Mouse (Mus musculus) liver, postnatal 0 days (tissue): ENCODE data around the gene Cabp4. TPM values are rescaled to one million over a fixed set of nuclear protein-coding genes. Genes with fewer than 3 reads are reported as not detected.

Experiments
- ATAC-seq: fragments of 200-750 bp; cut with Nextera tagmentation; 2 replicates; pipeline ENCODE4 v1.8.0; 2017; ENCODE audit warnings: mild to moderate bottlenecking, moderate library complexity
- DNase-seq: peaks from one replicate; pipeline ENCODE4 v3.0.0-alpha.2; 2016
- H3K27ac ChIP-seq: fragments of 300-500 bp; sonication (generic); 2 replicates; pipeline ENCODE4 v1.5.1; 2014; ENCODE audit warnings: antibody characterized with exemption, moderate library complexity, mild to moderate bottlenecking, low read depth
- H3K27me3 ChIP-seq: fragments of 300-500 bp; sonication (generic); 2 replicates; pipeline ENCODE4 v1.6.1; 2014; ENCODE audit warnings: low read length, control low read depth, mixed read lengths; ENCODE audit not compliant: insufficient read depth
- H3K36me3 ChIP-seq: fragments of 300-500 bp; sonication (generic); replicated peaks from 2 replicates; pipeline ENCODE4 v1.6.1; 2014; ENCODE audit warnings: mild to moderate bottlenecking, control low read depth, low read length, moderate library complexity, mixed read lengths; ENCODE audit not compliant: insufficient read depth
- H3K4me1 ChIP-seq: fragments of 300-500 bp; sonication (generic); 2 replicates; pipeline ENCODE4 v1.6.1; 2014; ENCODE audit warnings: antibody characterized with exemption, mild to moderate bottlenecking, control low read depth; ENCODE audit not compliant: insufficient read depth
- H3K4me2 ChIP-seq: fragments of 300-500 bp; sonication (generic); 2 replicates; pipeline ENCODE4 v1.6.1; 2014; ENCODE audit warnings: low read depth, mild to moderate bottlenecking, low read length, moderate library complexity, mixed read lengths
- H3K4me3 ChIP-seq: fragments of 300-500 bp; sonication (generic); 2 replicates; pipeline ENCODE4 v1.5.1; 2014; ENCODE audit warnings: low read depth, low read length
- H3K9ac ChIP-seq: fragments of 300-500 bp; sonication (generic); replicated peaks from 2 replicates; pipeline ENCODE4 v1.6.1; 2014; ENCODE audit warnings: mild to moderate bottlenecking, moderate library complexity
- H3K9me3 ChIP-seq: fragments of 300-500 bp; sonication (generic); 2 replicates; pipeline ENCODE4 v1.6.1; 2016; ENCODE audit warnings: mild to moderate bottlenecking, control low read depth, low read length, mixed read lengths
- CTCF ChIP-seq: sonication (generic); IDR thresholded peaks from 2 replicates; pipeline ENCODE4 v1.5.1; 2016; ENCODE audit warnings: antibody characterized with exemption, low read depth
- EP300 ChIP-seq: IDR thresholded peaks from 2 replicates; pipeline ENCODE4 v1.6.1; 2016; ENCODE audit warnings: antibody characterized with exemption, low read depth, mild to moderate bottlenecking
- WGBS: fragments of 180-500 bp; shearing (Covaris S2); extraction: QIAGEN DNeasy Blood & Tissue Kit; methylation state at CpG from one replicate; pipeline ENCODE4 v1.1.7; 2014; ENCODE audit not compliant: insufficient replicate concordance; 5-methylcytosine and 5-hydroxymethylcytosine counted together
- polyA plus RNA-seq: library from polyadenylated mRNA; unstranded; fragments of >200 nt; fragmentation: Nextera tagmentation; extraction: Ambion mirVana; gene quantifications from 2 replicates; pipeline ENCODE4 v1.2.1, GENCODE M21; 2015

The Cabp4 gene
- polyA plus RNA-seq, 1 experiment from 2014 or later: 0.11 TPM

GRCm38 (mm10) chr19:4099056-4099455 lies 44.8 kb downstream of the Cabp4 start:
- peaks cover 19% of the 10 kb centered on the region for H3K27me3 ChIP-seq
- 4% methylated on average over 9 of the region's 9 CpGs for WGBS
- peak overlapping the region; percentile 95 for H3K27ac ChIP-seq
- DNase-seq (peak; percentile 96), ATAC-seq (peak; percentile 11; the same call in 1 of the 2 replicates)
- H3K4me3 ChIP-seq: peak overlapping the region; percentile 51
- TF ChIP-seq CTCF (peak; percentile 100), EP300 (no peak)
- peaks cover 7% of the 10 kb centered on the region for H3K36me3 ChIP-seq
- H3K9ac ChIP-seq: no peak overlapping the region; the same call in 1 of the 2 replicates
- H3K4me2 ChIP-seq: peak overlapping the region; percentile 95
- no peaks in the 10 kb centered on the region for H3K9me3 ChIP-seq
- peaks cover 39% of the 10 kb centered on the region for H3K4me1 ChIP-seq

- H3K27ac ChIP-seq: peak overlapping the region; percentile 95
- WGBS: 67% methylated on average over 13 of the region's 13 CpGs
Measured at GRCm38 (mm10) chr19:4098426-4098825, 45.4 kb downstream of the Cabp4 start.

GRCm38 (mm10) chr19:4097441-4097825 lies 46.4 kb downstream of the Cabp4 start:
- peak; percentile 66 for ATAC-seq
- Histone ChIP-seq H3K9ac (peak overlapping the region; percentile 60), H3K27ac (peak overlapping the region; percentile 95), H3K9me3 (no peaks in the 10 kb centered on the region), H3K4me3 (peak overlapping the region; percentile 68), H3K27me3 (peaks cover 19% of the 10 kb centered on the region), H3K4me2 (peak overlapping the region; percentile 95), H3K36me3 (peaks cover 3% of the 10 kb centered on the region), H3K4me1 (peaks cover 39% of the 10 kb centered on the region)
- 2% methylated on average over 21 of the region's 21 CpGs for WGBS
- peak; percentile 90 for DNase-seq
- TF ChIP-seq EP300 (no peak), CTCF (no peak)

More at GRCm38 (mm10) chr19:4098426-4098825, 45.4 kb downstream of the Cabp4 start:
- Histone ChIP-seq H3K4me1 (peaks cover 39% of the 10 kb centered on the region), H3K9ac (peak overlapping the region; percentile 41), H3K27me3 (peaks cover 19% of the 10 kb centered on the region), H3K36me3 (peaks cover 7% of the 10 kb centered on the region), H3K9me3 (no peaks in the 10 kb centered on the region), H3K4me3 (peak overlapping the region; percentile 68; the same call in 1 of the 2 replicates), H3K4me2 (peak overlapping the region; percentile 95)
- DNase-seq (peak; percentile 54), ATAC-seq (no peak)
- no peak for TF ChIP-seq EP300

GRCm38 (mm10) chr19:4096642-4097440 lies 47.0 kb downstream of the Cabp4 start, which contains the start of gene Cdk2ap2:
Gene Cdk2ap2 (plus strand): TSS chr19:4097182.
- Histone ChIP-seq H3K9ac (peak within 1 kb of the TSS; percentile 69), H3K4me1 (peaks cover 39% of the 10 kb centered on the region), H3K36me3 (0 out of 2 replicates have a peak, but pooled peaks cover under 1% of the 10 kb centered on the region), H3K27ac (peak within 1 kb of the TSS; percentile 95), H3K9me3 (no peaks in the 10 kb centered on the region), H3K4me2 (peak within 1 kb of the TSS; percentile 95), H3K27me3 (peaks cover 17% of the 10 kb centered on the region), H3K4me3 (peak within 1 kb of the TSS; percentile 68)
- peak; percentile 91 for ATAC-seq
- under 1% methylated on average over 60 of the region's 65 CpGs for WGBS
- DNase-seq: peak; percentile 99
- TF ChIP-seq CTCF (no peak), EP300 (peak; percentile 77)

- H3K4me3 ChIP-seq: no peak overlapping the region
- no peaks in the 10 kb centered on the region for H3K9me3 ChIP-seq
- DNase-seq (no peak), ATAC-seq (no peak)
- H3K4me1 ChIP-seq: peaks cover 36% of the 10 kb centered on the region
- H3K9ac ChIP-seq: no peak overlapping the region
- WGBS: 68% methylated on average over 3 of the region's 3 CpGs
- peaks cover 7% of the 10 kb centered on the region for H3K27me3 ChIP-seq
- no peak for TF ChIP-seq EP300
- TF ChIP-seq CTCF: no peak
- H3K36me3 ChIP-seq: no peaks in the 10 kb centered on the region
- H3K4me2 ChIP-seq: no peak overlapping the region
- H3K27ac ChIP-seq: no peak overlapping the region
Measured at GRCm38 (mm10) chr19:4095802-4096201, 48.0 kb downstream of the Cabp4 start.

- Histone ChIP-seq H3K4me2 (no peak overlapping the region), H3K9me3 (no peaks in the 10 kb centered on the region), H3K9ac (no peak overlapping the region), H3K4me3 (no peak overlapping the region), H3K4me1 (peaks cover 26% of the 10 kb centered on the region), H3K27me3 (no peaks in the 10 kb centered on the region), H3K36me3 (no peaks in the 10 kb centered on the region), H3K27ac (no peak overlapping the region)
- TF ChIP-seq CTCF (no peak), EP300 (no peak)
- 81% methylated on average over 5 of the region's 5 CpGs for WGBS
- DNase-seq (no peak), ATAC-seq (no peak)
Measured at GRCm38 (mm10) chr19:4094774-4095303, 49.0 kb downstream of the Cabp4 start.
